Mouse (Mus musculus) CH12.LX (cell line): Measurements from ENCODE around the gene Slc17a8.

Experiments
- CTCF ChIP-seq, 2 experiments: IDR thresholded peaks in 1 of 2; conservative IDR thresholded peaks in 1 of 2; 2 replicates each; pipeline ENCODE4 v1.5.1; 2011 to 2012; ENCODE audit warnings: low read depth in 2 of 2, low read length in 2 of 2, improper control_type of control experiment in 1 of 2, inconsistent platforms in 1 of 2, mild to moderate bottlenecking in 1 of 2, moderate library complexity in 1 of 2
- EP300 ChIP-seq: IDR thresholded peaks from 2 replicates; pipeline ENCODE4 v1.6.1; 2011; ENCODE audit warnings: low read length, improper control_type of control experiment
- JUND ChIP-seq: conservative IDR thresholded peaks from 2 replicates; pipeline ENCODE4 v1.6.1; 2011; ENCODE audit warnings: low read depth, low read length, improper control_type of control experiment
- MXI1 ChIP-seq: IDR thresholded peaks from 2 replicates; pipeline ENCODE4 v1.6.1; 2011; ENCODE audit warnings: mild to moderate bottlenecking, low read depth, low read length, improper control_type of control experiment
- NRF1 ChIP-seq: IDR thresholded peaks from 2 replicates; pipeline ENCODE4 v1.6.1; 2014; ENCODE audit warnings: low read depth, mild to moderate bottlenecking, inconsistent platforms, low read length, improper control_type of control experiment, moderate library complexity
- POLR2A ChIP-seq: IDR thresholded peaks from 2 replicates; pipeline ENCODE4 v1.6.1; 2011; ENCODE audit warnings: low read depth, mild to moderate bottlenecking, improper control_type of control experiment, low read length
- SMC3 ChIP-seq: IDR thresholded peaks from 2 replicates; pipeline ENCODE4 v1.6.1; 2011; ENCODE audit warnings: low read depth, low read length, improper control_type of control experiment
- TBP ChIP-seq: conservative IDR thresholded peaks from 2 replicates; pipeline ENCODE4 v1.6.1; 2011; ENCODE audit warnings: low read depth, low read length, improper control_type of control experiment
- TCF12 ChIP-seq: IDR thresholded peaks from 2 replicates; pipeline ENCODE4 v1.6.1; 2014; ENCODE audit warnings: low read depth, mild to moderate bottlenecking, inconsistent platforms, low read length, improper control_type of control experiment
- ZKSCAN1 ChIP-seq: IDR thresholded peaks from 2 replicates; pipeline ENCODE4 v1.6.1; 2012; ENCODE audit warnings: low read depth, inconsistent platforms, low read length, improper control_type of control experiment, borderline replicate concordance
- ZNF384 ChIP-seq: IDR thresholded peaks from 2 replicates; pipeline ENCODE4 v1.6.1; 2012; ENCODE audit warnings: low read depth, low read length, improper control_type of control experiment, inconsistent platforms

GRCm38 (mm10) chr10:89546989-89547388 is 74.1 kb downstream of the Slc17a8 start:
- no peak for TF ChIP-seq CTCF (conservative IDR thresholded peaks at IDR 0.05 in 1 of 2, IDR thresholded peaks at IDR 0.05 in 1 of 2; ENCODE audit: low read depth in 2 of 2, low read length in 2 of 2)
- TF ChIP-seq TBP = no peak
- TF ChIP-seq EP300 = no peak
- no peak for TF ChIP-seq POLR2A
- TF ChIP-seq ZKSCAN1 = no peak
- TF ChIP-seq TCF12 = no peak
- no peak for TF ChIP-seq SMC3
- TF ChIP-seq ZNF384 = no peak
- TF ChIP-seq JUND = no peak
- TF ChIP-seq NRF1 = no peak
- TF ChIP-seq MXI1 = no peak
